Mouse (Mus musculus) G1E-ER4 (cell line): ENCODE data around the gene Mtmr3. TPM values are rescaled to one million over a fixed set of nuclear protein-coding genes. Genes with fewer than 3 reads are reported as not detected.

Source experiments
- GATA1 ChIP-seq: IDR thresholded peaks from one replicate; pipeline ENCODE4 v1.8.0; 2012; ENCODE audit warnings: low read length, inconsistent platforms
- polyA plus RNA-seq: library from polyadenylated mRNA; stranded (reverse); fragments of >175 nt; gene quantifications from 2 replicates; pipeline ENCODE4 v1.2.3, GENCODE M21; 2012

Gene Mtmr3
- polyA plus RNA-seq, 1 experiment, result 20.9 TPM

DNA sequence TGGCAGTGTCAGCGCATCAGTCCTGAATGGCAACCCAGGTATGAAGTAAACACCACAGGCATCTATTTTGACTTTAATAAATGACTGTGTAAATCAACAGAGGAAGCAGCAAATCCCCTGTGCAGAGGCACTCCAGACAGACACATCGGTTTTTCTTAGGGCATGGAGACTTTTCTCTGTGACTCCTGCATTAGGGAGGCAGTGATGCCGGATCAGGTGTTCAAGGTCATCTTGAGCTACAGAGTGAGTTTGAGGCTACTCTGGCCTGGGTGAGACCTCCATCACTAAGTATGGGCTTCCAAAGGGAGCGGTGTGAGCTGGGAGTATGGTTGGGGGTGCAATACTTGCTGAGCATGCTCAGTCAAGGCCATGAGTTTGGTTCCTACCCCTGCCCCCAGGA, 130.0 kb downstream of the Mtmr3 start:
- no peak for TF ChIP-seq GATA1

DNA sequence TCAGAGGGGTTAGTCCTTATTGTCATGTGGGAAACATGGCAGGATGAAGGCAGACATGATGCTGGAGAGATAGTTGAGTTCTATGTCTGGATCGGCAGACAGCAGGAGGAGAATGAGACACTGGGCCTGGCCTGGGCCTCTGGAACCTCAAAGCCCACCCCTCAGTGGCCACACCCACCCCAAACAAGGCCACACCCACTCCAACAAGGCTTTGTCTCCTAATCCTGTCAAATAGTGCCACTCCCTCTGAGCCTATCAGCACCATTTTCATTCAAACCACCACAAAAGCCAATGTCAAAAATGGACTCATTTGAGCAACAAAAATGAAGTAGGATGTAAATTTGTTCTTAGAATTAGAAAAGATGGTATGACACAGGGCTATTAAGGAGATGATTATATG, 130.5 kb downstream of the Mtmr3 start:
- no peak for TF ChIP-seq GATA1

DNA sequence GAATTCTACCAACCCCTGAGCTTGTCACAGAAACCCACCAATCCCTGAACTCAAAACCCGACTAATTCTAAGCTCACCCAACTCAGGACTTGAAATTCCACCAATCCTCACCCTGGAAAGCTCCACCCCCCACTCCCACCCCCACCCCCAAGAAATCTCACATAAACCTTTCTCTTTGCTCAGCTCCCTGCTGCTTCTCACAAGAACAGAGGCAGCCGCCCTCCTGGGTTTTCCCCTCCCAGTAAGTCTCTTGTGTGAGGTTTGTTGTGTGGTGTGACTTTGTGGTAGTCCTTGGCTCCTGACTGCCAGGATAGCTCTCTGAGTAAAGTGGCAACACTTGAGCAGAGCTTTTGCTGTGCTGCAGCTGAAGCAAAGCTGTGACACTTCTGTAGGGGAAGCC, 131.8 kb downstream of the Mtmr3 start:
- no peak for TF ChIP-seq GATA1

DNA sequence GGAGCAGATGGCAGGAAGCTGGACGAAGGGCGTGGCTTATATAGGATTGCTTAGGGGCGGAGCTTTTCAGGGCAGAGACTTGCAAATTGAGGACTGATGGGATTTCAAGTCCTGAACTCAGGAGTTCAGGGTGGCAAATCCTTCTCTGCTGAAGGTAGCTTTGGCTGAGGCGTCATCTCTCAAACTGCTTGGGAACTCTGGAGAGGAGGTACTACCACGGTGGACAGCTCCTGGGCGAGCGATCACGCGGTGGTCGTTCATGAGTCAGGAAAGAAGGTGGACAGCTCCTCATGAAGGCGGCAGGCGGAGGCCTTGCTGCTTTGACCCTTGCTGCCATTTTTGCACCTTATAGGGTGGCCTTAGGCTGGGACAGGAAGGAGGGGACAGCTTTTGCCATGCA, 133.5 kb downstream of the Mtmr3 start:
- TF ChIP-seq GATA1, result no peak

DNA sequence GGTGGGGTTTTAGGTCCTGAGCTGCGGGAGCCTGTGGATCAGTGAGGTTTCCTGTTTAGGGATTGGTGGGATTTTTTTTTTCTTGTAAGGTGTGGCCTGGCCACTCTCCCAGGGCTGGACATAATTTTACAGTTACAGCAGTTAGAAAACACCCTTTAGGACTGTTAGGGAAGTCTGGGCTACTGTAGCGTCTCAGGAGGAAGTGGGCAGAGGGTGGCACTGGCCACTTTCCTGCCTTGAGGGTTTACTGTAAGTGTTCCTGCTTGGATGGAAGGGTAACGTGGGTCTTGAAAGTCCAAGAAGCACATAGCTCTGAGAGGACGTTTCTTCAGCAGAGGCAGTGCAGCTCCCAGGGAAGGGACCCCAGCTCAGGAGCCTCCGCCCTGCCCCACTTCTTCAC, 134.0 kb downstream of the Mtmr3 start:
- TF ChIP-seq GATA1, result no peak

DNA sequence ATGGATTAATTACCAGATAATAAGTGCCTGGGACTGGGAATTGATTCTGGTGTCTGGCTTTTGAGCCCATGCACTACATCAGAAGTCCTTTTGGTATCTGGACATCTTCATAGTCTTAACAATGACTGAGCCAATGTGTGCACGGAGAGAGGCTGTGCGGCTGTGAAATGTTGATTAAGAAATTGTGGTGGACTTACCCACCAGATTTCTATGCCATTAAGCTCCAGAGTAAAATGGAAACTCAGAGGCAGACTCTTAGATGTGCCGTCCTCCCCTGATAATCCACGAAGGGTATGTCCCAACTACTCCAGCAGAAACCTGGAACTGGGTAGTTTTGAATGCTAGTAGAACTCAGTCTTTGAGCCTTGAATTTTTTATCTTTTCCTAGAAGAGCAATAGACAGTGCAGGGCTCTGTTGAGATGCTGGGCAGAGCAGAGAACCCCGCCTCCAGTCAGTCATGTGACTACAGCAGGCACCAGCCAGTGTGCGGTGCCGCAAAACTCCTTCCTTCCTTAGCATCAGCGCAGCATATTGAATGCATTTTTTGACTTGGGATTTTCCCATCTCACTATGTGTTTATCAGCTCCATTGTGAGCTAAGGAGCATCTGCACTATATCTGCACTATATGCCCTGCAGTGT, 139.6 kb downstream of the Mtmr3 start:
- no peak for TF ChIP-seq GATA1

DNA sequence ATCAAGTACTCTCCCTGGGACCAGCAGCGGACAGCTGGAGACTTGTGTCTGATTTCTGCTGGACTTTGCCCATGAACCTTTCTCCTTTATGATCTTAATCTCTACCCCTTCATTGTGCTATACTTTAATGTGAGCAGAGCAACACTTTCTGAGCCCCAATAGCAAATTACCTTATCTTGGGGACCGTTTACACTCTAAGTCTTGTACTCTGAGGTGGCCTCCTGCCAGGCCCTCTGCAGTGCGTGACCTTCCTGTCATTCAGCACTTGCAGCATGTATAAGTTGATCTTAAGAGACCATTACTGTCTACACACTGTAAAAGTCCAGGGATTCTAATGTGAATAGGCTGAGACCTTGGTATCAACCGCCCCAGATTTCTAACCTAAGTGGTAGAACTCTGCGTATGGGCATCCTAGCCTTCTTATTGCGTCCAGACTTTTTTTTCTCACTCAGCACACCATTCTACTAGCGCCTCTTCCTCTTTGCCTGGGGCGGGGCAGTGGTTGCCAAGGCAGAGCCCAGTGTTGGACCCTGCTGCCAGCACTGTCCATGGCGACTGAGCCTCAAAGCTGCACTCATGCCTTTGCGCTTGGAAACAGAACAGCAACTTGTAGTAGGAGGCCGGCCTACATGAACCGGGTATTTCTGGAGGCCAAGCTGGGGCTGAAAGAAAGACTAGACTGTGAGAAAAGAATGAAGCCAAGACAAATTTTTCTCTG, 142.0 kb downstream of the Mtmr3 start:
- no peak for TF ChIP-seq GATA1

DNA sequence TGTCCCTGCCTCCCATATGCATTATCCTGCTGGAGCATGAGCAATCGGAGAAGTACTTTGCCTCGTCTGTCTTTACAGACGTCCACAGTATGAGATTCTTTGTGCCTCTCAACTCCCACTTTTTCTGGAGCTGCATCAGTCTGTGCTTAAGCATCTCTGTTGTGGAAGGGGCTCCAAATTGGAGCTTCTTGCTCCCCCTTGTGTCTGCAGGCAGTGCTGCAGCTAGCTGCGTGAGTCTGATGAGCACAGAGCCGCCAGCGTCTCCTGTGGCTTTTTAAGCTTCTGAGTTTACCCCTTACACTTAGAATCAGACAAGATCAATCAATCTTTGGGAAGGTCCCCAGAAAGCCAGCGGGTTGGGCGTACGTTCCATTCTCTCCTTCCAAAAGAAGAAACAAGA, 143.5 kb downstream of the Mtmr3 start:
- no peak for TF ChIP-seq GATA1

DNA sequence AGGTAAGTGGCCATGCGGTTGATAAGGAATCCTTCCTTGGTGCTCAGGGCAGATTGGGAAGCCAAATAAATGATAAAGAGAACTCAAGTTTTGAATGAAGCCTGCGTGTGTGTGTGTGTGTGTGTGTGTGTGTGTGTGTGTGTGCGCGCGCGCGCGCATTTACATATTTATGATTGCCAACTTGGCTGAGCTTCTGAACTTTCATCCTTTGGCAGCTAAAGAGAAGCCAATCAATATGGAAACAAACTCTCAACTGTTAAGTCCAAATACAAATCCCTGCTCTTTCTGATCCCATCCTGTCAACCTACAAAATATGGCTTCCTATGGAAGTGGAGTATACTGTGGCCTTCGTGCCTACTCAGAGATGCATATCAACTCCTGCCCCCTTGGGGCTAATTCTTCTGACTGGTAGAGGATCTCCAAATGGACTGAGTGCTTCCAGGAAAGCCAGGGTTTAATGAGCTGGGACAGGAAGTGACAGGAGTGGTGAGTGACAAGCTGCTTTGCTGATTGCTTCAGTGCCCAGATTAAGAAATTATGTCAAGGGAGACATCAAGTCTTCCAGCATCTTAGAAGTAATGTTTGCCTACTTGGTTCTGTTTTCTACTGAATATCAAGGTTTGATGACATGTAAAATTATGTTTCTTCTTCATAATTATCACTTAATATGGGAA, 148.3 kb downstream of the Mtmr3 start:
- TF ChIP-seq GATA1, result no peak

DNA sequence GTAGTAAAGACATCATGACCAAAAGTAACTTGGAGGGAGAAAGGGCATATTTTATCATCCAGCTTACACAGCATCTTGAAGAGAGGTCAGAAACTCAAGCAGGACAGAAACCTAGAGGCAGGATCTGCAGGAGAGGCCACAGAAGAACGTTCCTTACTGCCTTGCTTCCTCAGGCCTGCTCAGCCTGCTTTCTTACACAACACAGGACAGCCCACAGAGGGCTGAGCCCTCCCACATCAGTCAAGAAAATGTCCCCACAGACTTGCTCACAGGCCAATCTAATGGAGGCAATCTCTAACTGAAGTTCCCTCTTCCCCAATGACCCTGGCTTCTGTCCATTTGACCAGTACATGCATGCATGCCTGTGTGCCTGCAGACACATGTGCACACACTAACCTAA, 152.4 kb downstream of the Mtmr3 start:
- no peak for TF ChIP-seq GATA1

DNA sequence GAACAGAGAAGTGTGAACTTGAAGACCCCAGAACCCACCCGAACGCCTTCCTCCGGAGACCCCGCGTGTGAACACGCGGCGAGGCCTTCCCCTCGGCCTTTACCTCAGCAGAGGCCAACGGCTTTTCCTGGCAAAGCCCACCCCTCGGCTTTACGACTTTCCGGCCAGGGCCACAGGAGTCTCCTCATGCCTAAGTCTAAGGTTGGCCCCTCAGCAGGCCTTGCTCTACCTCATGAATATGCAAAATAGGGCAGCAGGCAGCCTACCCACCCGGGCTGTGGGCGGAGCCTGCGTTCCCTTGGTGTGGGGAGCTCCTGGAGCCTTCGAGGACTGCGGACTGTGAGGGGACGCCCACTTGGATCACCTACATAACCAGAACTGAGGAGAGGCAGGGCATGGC, 153.7 kb downstream of the Mtmr3 start, which contains the start of gene Hormad2:
Hormad2 (minus strand) TSS at position 128 of the 400 bp plus-strand sequence.
- TF ChIP-seq GATA1, result no peak

DNA sequence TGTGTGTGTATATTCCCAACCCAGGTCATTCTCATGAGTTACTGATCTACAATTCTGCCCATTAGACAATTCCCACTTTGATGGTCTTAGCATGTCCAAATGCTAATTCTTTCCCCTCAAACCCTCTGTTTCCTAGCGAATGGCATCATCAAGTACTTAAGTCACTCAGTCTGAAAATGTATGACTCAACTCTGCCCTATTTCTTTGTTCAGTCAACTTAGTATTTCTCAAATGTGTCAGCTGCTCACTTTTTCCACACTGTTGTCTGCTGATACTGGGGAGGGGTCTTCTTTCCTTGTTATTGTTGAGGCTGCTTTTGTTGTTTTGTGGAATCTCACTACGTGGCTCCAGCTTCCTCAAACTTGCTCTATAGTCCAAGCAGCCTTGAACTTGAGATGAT, 156.5 kb downstream of the Mtmr3 start:
- TF ChIP-seq GATA1, result no peak

DNA sequence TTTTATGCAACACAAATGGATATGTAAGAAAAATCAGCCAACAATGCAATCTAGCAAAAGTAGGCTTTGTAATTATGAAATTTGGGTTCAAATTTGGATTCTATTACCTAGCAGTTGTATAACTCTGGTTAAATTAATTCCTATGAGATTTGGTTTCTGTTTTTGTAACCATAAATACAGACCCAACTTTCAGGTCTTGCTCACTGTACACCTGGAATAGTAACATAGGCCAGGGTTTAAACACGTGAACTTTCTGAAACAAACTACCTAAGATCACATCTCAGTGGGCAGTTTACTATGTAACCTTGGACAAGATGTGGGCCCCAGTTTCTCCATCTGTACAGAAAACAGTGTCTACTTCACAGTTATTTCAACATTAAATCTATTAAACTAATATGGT, 157.3 kb downstream of the Mtmr3 start:
- no peak for TF ChIP-seq GATA1

DNA sequence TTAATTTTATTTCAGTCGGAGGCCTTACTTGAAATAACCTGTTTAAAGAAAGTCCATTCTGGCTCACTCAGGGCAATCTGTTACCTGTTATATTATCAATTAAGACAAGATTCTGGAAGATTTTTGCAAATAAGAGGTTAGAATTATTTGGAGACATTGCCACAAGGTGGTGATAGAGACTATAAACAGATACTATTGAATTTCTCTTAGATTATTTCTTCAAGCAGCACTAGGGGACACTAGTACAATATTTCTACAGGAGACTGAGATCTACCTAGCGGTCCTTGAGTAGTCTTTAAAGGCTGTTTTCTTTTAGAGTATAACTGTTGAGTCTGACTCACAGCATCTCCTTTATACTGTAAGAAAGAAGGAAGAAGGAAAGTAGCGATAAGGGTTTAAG, 158.0 kb downstream of the Mtmr3 start:
- no peak for TF ChIP-seq GATA1

DNA sequence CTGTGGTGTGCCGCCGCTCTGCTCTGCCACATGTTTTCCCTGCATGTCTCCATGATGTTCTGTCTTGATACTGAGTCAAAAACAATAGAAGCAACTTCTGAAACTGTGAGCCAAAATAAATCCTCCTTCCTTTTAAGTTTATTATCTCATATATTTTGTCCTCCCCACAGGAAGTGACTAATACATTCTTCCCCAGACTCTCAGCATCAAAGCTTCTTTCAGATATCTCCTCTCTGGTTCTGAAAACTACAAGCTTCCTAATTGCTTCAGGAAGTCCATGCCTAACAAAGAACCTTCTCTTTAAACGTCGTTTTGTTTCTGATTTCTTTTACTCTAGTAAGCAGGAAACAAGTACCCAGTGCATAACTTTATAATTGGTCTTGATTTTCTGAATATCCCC, 160.2 kb downstream of the Mtmr3 start:
- TF ChIP-seq GATA1, result no peak

Other genes with a start within 250 kb of the Mtmr3 start
- 6.5 and 10.2 TPM in 2 replicates for gene Hormad2, start 153.8 kb downstream of the Mtmr3 start, polyA plus RNA-seq
- not detected in 2 replicates for gene Gm11032, start 25.2 kb upstream of the Mtmr3 start, polyA plus RNA-seq
- 55.8 and 57.4 TPM in 2 replicates for gene Ascc2, start 42.9 kb upstream of the Mtmr3 start, polyA plus RNA-seq
- gene Uqcr10, start 109.5 kb upstream of the Mtmr3 start, polyA plus RNA-seq, result 39.5 and 62.7 TPM in 2 replicates
- gene Zmat5, start 109.8 kb upstream of the Mtmr3 start, polyA plus RNA-seq, result 83.6 and 121 TPM in 2 replicates
- gene Cabp7, start 151.9 kb upstream of the Mtmr3 start, polyA plus RNA-seq, result 0.03 and 0.08 TPM in 2 replicates